Mouse (Mus musculus) urinary bladder, postnatal 10 days (tissue): ENCODE data around the gene Bzw2.
A peak's percentile ranks its signal among the peaks of the same experiment; 100 is the strongest.

Experiments
- DNase-seq: peaks from one replicate; pipeline ENCODE4 v3.0.0; 2022; ENCODE audit warnings: low spot score

Gene Bzw2

GRCm38 (mm10) chr12:36070231-36070630 lies 87.6 kb downstream of the Bzw2 start:
- DNase-seq: no peak

DNA sequence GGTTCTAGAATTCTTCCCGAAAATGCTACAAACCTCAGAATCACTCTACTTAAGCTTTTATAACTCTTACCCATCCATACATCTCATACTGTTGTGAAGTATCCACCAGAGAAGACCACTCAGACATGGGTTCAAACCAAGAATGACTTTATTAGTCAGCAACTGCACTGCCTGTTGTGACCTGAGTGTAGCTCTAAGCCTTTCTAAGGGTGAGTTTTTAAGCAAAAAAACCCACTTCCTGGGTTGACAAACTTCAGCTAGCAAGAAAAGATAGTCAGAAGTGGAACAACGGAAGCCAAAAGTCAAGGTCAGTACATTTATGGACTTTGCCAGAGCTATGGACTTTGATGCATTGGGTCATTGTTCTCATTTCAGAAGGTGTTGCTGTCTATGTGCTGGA lies 90.3 kb downstream of the Bzw2 start:
- no peak for DNase-seq

GRCm38 (mm10) chr12:36065911-36066310 lies 92.0 kb downstream of the Bzw2 start:
- no peak for DNase-seq

- DNase-seq: no peak
Measured at GRCm38 (mm10) chr12:36057699-36058098, 100.2 kb downstream of the Bzw2 start.

GRCm38 (mm10) chr12:36050276-36050675 lies 107.6 kb downstream of the Bzw2 start:
- DNase-seq: no peak

DNA sequence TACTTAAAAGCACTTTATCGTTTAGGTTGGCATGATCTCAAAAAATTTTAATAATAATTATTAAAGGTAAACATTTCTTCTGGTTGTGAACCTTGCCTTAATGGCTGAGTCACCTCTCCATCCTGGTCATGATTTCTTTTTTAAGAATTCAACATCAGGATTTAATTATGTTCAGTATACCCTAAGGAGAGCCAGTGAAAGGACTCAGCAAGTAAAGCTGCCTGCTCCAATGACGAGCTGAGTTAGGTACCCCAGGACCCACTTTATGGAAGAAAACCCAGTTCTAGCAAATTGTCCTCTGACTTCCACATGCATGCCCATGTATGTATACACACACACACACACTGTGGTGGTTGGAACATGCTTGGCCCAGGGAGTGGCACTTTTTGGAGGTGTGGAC lies 110.3 kb downstream of the Bzw2 start:
- no peak for DNase-seq

GRCm38 (mm10) chr12:36046196-36046595 lies 111.7 kb downstream of the Bzw2 start:
- no peak for DNase-seq

GRCm38 (mm10) chr12:36044691-36045090 lies 113.2 kb downstream of the Bzw2 start:
- no peak for DNase-seq

- peak; percentile 20 for DNase-seq
Measured at GRCm38 (mm10) chr12:36042348-36042778, 115.5 kb downstream of the Bzw2 start, which contains the start of gene Tspan13. Gene Tspan13, minus strand, starts transcription at chr12:36042500.
